Mouse (Mus musculus): Measurements from ENCODE around the gene Tprkb. TPM values are rescaled to one million over a fixed set of nuclear protein-coding genes. Genes with fewer than 3 reads are reported as not detected.
A peak's percentile ranks its signal among the peaks of the same experiment; 100 is the strongest.
"Not testable (repeated sequence)": the region's sequence is repeated elsewhere in the genome, so short reads cannot be mapped to it uniquely, and the experiment has no call there.

Gene Tprkb
- total RNA-seq, 4 experiments from 2014 or later = 17.1 to 24.6 (median 20.0) TPM

DNA sequence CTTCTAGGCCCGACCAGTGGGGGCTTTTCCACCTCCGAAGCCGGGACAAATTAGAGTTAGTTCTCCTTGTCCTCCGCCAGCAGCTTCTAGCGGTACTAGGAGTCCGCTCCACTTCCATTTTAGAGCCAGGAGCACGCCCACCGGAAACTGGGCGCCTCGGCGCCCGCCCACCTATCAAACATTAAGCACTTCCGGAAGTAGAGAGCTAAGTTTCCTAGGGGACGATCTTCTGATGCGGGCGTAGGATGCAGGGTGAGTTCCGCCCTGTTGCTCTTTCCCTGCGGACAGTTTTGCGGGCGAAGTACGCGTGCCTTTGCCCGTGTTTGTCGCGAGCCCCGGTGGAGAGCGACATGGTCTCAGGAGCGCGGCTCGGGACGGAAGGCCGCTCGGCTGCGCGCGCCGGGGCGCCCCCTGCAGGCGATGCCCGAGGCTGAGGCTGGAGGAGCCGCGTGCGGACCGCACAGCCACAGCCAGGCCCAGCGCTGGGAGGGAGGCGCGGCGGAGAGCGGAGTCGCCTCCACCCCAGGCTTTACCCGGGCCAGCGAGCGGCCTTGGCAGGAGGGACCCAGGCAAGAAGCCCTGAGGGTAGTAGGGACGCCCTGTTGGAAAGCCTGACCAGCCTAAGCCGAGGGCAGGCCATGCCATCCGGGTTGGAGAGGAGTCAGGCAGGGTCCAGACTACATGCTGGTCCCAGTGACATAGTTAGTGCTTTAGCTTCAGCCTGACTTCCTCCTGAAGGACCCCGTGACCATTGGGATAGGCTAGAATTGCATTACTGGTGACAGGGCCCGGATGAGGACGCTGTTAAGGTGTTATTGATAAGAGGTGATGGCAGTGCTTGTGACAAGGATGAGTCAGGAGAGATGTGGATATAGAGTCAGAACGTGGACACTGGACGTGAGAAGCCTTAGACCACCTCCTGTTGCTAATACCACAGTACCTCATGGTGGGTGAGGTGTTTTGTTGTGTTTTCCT is 4.2 kb downstream of the Tprkb start, which contains the start of gene Nat8f1:
Nat8f1 (minus strand) TSS at position 149 of the 975 bp plus-strand sequence.
- peak; percentile 88 to 89 for DNase-seq (ENCODE audit: low spot score in 2 of 2)

DNA sequence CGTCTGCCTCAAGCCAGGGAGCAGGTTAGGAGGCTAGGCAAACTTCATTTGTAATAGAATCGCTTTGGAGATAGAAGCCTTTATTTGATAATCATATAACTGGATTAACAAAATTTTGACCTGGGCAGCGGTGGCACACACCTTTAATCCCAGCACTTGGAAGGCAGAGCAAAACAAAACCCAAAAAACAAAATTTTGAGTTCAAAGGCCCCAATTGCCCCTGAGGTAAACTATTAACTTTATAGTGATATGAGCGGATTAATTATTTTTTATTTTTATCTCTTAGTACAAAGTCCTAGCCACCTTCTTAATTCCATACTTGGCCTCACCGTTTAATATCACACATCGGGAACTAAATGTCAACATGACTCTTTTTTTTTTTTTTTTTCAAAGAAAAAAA is 4.9 kb downstream of the Tprkb start:
- no peak for DNase-seq (ENCODE audit: low spot score in 2 of 2)

DNA sequence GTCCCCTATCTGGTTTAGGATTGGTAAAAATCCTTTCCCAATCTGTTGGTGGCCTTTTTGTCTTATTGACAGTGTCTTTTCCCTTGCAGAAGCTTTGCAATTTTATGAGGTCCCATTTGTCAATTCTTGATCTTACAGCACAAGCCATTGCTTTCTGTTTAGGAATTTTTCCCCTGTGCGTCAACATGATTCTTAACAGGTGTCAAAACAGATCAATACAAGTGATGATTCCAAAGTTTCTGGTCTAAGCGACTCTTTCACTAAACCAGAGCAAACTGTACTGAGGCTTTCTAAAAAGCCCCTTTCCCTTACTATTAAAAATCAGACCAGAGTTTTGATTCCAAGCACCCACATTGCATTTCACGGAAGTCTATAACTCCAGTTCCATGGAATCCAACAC is 6.7 kb downstream of the Tprkb start:
- DNase-seq (ENCODE audit: low spot score in 2 of 2) = not testable (repeated sequence)

DNA sequence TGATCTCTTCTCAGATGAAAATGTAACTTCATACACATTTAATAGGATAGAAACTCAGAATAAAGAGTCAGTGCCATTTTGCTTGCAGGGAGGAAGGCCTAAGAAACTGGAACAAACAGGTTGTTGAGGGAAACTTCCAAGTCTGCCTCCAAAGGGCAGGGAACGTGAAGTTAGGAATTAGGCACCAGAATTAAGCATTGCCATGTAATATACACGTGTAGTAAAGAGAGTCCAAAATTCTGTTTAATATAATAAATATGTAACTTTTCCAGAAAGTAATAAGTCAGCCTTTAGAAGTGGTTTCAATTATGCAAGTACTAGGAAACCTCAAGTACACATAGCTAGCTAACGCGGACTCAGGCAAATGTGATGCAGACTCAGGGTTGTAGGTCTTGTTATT is 7.7 kb downstream of the Tprkb start:
- no peak for DNase-seq (ENCODE audit: low spot score in 2 of 2)

DNA sequence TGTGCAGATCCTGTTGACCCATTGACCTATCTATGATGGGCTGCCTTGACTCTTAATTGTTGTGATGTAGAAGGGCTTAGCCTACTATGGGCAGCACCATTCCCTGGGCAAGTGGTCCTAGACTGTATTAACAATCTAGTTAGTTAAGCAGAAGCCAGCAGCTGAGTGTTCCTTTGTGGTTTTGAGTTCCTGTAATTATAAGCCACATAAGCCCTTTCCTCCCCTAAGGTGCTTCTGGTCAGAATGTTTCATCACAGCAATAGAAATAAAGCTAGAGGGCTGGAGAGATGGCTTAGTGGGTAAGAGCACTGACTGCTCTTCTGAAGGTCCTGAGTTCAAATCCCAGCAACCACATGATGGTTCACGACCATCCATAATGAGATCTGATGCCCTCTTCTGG is 12.0 kb downstream of the Tprkb start:
- no peak for DNase-seq (ENCODE audit: low spot score in 2 of 2)

DNA sequence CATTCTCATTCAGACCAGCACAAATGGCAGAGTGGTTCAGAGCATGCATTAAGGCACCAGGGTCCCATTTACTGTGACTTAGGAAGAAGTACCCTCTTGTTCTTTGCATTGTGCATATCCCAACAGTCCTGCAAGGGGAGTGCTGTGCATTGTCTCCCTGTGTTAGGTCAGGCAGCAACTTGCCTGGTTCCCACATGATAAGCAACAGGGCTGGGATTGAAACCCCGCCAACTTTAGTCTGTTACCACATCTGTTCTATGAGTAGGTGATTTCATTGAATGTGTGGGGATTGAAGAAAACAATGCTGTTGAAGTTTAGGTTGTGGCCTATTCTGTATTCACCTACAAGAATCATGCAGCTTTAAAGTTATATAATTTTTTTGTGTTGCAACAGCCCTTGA is 15.0 kb downstream of the Tprkb start:
- DNase-seq (ENCODE audit: low spot score in 2 of 2) = no peak

DNA sequence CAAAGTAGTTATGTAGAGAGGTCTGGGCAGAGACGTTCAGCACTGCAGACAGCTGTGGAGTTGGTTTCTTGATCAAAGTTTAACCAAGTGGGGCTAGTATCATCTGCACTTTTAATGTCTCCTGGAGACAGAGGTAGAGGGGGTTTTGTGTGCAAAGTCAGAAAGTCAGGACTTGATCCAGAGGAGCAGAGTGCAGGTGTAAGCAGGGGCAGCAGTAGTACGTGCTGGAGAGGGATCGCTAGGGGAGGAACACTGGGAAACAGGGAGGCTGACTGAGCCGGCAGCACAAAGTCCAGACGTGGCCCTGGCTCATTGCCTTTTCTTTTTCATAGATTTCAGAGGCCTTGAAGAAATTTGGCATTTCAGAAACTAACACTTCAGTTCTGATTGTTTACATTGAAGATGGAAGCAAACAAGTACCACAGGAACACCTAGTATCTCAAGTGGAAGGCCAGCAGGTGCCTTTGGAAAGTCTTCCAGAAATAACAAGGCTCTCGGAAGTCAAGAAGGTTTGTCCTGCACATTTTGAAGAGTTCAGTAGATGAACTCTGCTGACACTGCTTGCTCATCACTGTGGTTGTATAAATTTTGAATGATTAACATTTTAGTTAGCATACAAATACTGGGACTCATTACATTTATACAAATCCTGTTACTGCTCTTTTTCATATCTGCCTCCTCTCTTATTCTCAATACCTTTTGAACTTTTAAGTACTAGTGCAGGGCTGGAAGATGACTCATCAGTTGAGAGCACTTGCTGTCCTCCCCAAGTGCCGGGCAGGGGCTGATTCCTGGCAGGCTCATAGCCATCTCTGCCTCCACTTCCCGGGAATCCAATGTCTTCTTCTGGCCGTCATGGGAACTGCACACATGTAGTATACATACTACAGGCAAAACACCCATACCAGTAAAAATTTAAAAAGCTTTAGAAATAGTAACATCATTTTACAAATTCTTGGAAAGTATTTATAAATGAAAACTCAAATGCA is 16.1 kb downstream of the Tprkb start:
- DNase-seq (ENCODE audit: low spot score in 2 of 2) = no peak

DNA sequence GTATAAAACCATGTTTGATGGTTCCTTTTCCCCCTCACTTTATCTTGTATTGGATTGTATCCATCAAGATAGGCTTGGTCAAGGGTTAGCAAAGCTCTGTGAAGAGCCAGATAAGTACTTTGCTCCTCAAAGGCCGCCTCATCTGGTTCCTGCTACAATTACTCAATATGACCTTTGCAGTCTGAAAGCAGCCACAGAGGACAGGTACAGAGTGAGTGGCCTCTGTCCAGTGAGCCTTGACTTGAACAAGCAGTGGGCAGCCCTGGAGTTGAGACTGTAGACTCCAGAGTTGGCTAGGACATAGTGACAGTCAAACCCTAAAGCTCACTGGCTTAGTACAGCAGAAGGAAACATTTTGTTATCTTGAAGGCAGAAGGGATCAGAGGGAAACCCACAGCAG is 17.6 kb downstream of the Tprkb start:
- no peak for DNase-seq (ENCODE audit: low spot score in 2 of 2)

DNA sequence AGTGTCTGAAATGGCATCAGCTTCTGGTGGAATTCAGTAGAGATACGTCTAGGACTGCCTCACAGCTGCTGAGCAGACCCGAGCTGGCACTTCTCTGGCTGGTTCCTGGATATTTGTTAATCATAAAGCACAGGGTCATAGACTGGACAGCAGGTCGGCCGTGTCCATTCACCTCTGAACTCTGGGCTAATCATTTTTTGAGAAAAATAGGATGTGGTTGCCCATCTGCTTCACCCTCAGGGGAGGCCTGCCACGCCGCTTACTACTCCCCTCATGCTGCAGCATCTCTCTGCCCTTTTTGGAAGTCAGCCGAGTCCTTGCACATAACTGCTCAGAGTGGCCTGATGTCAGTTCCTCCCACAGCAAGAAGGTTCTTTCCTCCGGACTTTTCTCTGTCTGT is 22.4 kb downstream of the Tprkb start:
- no peak for DNase-seq (ENCODE audit: low spot score in 2 of 2)

DNA sequence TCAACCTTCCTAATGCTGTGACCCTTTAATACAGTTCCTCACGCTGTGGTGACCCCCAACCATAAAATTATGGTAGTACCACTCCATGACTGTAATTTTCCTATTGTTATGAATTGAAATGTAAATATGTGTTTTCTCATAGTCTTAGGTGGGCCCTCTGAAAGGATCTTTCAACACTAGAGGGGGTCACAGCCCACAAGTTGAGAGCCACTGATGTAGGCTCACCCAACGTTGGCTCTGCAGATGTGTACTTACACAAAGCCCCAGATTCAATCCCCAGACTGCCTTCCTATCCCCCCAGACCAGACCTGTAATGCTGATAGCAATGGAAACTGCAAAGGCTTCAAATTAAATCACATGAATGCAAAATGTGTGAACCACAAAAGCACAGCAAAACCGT is 24.0 kb downstream of the Tprkb start:
- DNase-seq (ENCODE audit: low spot score in 2 of 2) = no peak

DNA sequence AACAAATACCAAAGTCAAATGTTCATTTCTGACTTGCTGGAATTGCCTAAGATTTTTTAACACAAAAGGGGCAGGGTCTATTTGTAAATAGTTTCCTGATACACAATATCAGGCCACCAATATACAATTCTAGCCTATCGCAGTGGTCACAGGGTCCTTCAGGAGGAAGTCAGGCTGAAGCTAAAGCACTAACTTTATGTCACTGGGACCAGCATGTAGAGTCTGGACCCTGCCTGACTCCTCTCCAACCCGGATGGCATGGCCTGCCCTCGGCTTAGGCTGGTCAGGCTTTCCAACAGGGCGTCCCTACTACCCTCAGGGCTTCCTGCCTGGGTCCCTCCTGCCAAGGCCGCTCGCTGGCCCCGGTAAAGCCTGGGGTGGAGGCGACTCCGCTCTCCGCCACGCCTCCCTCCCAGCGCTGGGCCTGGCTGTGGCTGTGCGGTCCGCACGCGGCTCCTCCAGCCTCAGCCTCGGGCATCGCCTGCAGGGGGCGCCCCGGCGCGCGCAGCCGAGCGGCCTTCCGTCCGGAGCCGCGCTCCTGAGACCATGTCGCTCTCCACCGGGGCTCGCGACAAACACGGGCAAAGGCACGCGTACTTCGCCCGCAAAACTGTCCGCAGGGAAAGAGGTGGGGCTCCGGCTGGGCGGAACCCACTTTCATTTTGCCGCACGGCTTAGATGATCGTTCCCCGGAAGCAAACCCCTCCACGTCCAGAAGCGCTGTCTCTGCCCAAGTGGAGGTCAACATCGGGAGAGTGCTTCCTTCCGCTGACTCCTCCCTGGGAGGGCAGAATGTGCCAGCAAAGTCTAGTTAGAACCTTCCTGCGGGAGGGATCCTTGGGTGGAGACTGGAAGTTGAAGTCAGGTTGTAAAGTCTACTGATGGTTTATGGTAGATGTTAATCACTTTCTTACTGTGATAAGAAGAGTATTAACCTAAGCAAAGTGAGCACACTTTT is 25.1 kb downstream of the Tprkb start:
- peak; percentile 72 to 82 for DNase-seq (ENCODE audit: low spot score in 2 of 2)

DNA sequence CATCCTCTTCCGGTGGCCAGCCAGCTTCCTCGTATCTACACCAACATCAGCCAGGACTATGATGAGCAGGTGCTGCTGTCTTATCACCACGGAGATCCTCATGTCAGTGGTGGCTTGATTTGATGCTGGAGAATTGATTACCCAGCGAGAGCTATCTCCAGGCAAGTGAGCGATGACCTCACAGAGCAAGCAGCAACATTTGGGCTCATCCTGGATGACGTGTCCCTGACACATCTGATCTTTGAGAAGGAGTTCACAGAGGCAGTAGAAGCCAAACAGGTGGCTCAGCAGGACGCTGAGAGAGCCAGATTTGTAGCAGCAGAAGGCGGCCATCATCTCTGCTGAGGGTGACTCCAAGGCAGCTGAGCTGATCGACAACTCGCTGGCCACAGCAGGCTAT is 27.0 kb downstream of the Tprkb start:
- DNase-seq (ENCODE audit: low spot score in 2 of 2) = no peak

DNA sequence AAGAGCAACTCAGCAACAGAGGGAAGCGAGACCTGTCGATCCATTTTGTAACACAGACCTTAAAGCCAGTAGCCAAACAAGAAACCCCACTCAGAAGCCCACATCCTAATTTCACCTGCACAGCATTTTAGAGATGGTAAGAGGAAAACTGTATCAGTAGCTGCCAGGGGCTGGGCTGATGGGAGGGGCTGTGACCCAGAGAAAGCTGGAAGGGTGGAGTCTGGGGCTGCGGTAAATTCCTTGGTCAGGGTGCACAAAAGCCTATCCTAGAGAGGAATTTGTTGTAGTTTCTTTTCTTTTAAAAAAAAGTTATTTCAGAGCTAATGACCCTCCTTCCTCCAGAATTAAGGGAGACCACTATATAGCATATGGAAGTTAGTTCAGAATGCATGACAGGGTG is 30.8 kb downstream of the Tprkb start:
- no peak for DNase-seq (ENCODE audit: low spot score in 2 of 2)

DNA sequence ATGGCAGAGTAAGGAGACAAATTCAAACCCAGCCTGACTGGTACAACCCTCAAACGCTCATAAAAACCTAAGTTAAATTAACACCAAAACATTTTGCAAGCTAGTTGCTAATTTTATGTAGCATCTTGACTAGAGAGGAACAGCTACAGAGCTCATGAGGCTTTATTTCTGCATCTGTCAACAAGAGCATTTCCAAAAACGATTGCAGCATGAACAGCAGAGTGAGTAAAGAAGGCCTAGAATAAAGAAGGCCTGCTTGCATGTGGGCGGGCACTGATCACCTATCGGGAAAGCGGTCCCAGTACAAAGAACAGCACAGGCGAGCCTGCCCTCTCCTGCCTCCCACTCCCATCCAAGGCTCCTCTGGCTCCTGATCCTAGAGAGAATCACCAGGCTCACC is 36.9 kb downstream of the Tprkb start:
- DNase-seq (ENCODE audit: low spot score in 2 of 2) = no peak

DNA sequence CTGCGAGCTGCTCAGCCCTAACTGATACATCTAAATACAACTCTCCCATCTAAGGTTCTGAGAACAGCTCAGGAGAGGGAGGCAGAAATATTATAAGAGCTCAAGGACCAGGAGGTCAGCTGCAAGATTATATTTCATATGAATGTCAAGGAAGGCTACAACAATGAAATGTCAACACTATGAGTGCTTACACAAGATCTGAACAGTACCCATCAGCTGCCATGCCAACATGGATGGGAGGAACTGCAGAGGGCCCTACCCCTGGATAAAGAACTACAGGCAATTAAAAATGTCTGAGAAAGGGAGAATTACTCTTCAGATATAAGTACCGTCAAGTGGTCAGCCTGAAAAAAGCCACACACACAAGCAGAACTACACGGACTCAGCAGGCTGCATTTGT is 45.9 kb downstream of the Tprkb start:
- DNase-seq (ENCODE audit: low spot score in 2 of 2) = no peak

DNA sequence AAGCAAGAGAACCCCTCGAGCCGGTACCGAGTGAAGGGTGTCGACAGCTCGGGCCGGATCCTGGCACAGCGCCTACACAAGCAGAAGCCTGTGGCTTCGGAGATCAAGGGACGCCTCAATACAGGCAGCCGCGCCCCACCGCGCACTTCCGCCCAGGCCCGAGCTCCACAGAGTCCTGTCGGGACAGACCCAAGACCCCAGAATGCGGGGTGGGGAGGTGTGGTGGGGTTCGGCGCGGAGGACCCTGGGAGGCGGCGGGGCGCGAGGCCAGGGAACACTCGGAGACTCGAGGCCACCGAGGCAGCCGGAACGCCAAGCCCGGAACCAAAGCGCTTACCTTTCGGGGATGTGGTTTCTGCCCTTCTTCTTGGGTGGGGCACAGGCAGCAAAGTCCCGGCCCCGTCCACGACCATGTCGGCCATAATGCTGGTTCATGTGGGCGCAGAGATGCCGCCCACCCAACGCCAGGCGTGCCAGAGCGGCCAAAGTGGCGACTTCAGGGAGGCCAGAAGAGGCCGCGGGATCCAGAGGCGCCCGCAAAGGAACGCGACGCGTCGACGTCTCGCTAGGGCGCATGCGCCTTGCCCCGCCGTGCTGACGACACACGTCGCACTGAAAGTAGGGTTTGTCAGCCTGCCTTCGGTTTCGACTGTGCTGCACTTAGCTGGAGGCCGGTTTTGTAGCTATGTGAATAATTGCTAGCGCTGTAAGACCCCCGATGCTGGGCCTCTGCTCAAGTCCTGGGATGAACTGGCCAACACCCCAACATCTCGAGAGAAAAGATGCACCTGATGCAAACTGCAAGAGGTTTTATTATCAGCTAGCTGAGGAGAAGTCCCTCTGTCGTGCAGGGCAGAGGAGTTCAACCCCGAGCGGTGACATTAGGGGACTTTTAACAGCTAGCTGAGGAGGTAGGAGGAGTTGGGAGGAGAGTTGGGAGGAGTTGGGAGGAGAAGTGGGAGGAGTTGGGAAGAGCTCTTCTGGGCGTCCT is 49.7 kb downstream of the Tprkb start, which contains the start of gene Dusp11:
Dusp11 (minus strand) TSS at position 567 of the 991 bp plus-strand sequence.
- peak; percentile 82 to 86 for DNase-seq (ENCODE audit: low spot score in 2 of 2)

DNA sequence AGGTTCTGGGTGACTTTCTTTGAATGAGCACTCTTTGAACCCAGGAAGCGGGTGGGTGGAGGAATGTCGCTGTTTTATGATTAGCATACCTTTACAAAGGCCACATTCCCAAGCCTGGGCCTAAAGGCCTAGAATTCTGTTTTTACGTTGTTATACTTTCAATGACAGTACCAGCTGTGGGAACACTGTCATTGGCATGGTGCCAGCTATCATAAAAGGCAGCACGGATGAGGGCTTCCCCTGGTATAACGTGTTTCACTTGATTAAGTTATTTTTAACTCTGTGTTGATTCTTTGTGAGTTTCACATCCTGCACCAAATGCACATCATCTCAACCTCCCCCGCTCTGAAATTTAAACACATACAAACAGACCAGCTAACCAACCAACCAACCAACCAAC is 54.4 kb downstream of the Tprkb start:
- not testable (repeated sequence) for DNase-seq (ENCODE audit: low spot score in 2 of 2)

DNA sequence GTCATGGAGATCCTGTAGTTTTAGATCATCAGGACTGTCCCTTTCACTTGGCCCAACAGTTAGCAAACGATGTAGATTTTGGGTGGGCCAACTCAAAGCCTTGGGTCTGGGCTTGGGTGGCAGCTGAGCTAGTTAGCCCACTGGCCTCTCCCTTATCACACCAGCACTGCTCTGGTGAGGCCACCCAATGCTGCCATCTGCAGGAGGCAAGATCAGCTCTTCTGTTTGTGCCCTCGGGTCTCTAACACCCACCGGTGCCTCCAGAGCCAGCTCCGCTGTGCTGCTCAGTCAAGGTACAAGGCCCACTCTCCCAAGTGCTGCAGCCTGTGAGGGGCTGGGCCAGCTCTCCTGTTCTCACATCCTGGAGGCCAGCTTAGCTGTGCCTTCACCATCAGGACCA is 55.0 kb downstream of the Tprkb start:
- DNase-seq (ENCODE audit: low spot score in 2 of 2) = no peak

DNA sequence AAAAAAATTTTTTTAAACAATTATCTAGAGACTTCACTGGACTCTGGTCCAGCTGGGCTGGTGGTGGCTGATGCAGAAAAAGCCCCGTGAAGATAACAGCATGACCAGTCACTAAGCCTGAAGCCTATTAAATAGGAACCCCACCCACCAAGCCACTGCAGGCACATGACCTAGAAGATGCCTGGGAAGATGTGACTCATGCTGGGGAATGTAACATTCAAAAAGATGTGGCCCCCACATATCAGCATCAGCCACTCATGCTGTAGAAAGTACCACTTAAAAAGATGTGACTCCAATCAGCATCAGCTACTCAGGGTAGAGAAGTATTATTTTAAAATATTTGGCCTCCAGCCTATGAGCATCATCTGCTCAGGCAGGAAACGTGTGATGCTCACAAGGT is 58.2 kb downstream of the Tprkb start:
- DNase-seq (ENCODE audit: low spot score in 2 of 2) = no peak

Data from gastrocnemius, adult 8-10 months (tissue).